Comparison of ENCODE assay signal across 25 mouse cellular contexts in the genomic region with DNA sequence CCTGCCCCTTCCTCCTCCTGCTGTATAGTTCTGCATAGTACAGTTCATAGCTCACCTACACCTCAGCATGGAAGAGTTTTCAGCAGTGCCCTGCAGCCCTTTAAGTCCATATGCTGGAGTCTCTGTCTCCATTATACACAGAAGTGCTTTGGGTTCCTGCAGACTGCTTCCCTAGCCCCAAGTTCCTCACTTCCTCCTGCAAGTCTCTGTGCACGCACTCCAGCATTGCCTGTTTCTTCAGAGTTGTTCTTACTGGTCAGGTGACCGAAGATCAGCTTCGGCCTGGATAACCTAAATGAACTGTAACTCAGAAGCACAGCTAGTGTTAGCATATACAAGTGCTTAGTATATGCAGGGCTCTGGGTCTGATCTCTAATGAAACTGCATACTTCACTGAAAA. TPM values are rescaled to one million over a fixed set of nuclear protein-coding genes. Genes with fewer than 3 reads are reported as not detected.
A peak's percentile ranks its signal among the peaks of the same experiment; 100 is the strongest.
DNase-seq lines count a peak whose midpoint lies in the region; ATAC-seq lines count a peak whose summit lies in the region.
"Had no signal": no experiment of that assay in that cellular context is flagged by ENCODE, and none has a peak within 500 bp of the region (broad histone marks: within the 10 kb centered on the region; RNA-seq: fewer than 3 reads in every experiment).

No protein-coding gene starts in this region.

- no peak overlapping the region for H3K4me2 ChIP-seq in intestine, embryonic 16.5 days (ENCODE audit: low read depth, low read length)
- no peak overlapping the region for H3K4me2 ChIP-seq in intestine, embryonic 15.5 days (replicated peaks)
- H3K4me2 ChIP-seq: heart, embryonic 12.5 days; hindbrain, embryonic 14.5 days; limb, embryonic 12.5 days; lung, embryonic 14.5 days had no signal

- H3K4me1 ChIP-seq in intestine, embryonic 16.5 days (ENCODE audit: control insufficient read depth, insufficient read depth, low read length) = no peaks in the 10 kb centered on the region
- no peaks in the 10 kb centered on the region for H3K4me1 ChIP-seq in intestine, embryonic 15.5 days (replicated peaks)
- H3K4me1 ChIP-seq: forebrain, embryonic 10.5 days; limb, embryonic 12.5 days had no signal

- H3K4me3 ChIP-seq in intestine, embryonic 16.5 days (ENCODE audit: low read length) = no peak overlapping the region
- no peak overlapping the region for H3K4me3 ChIP-seq in intestine, embryonic 15.5 days (replicated peaks)
- H3K4me3 ChIP-seq: forebrain, embryonic 10.5 days; heart, embryonic 12.5 days; limb, embryonic 12.5 days had no signal

- no peaks in the 10 kb centered on the region for H3K27me3 ChIP-seq in intestine, embryonic 16.5 days (replicated peaks; ENCODE audit: control insufficient read depth, insufficient read depth, low read length)
- H3K27me3 ChIP-seq in intestine, embryonic 15.5 days (replicated peaks) = no peaks in the 10 kb centered on the region
- H3K27me3 ChIP-seq: heart, embryonic 12.5 days; limb, embryonic 12.5 days had no signal

- WGBS in intestine, embryonic 16.5 days = 81% methylated on average over 3 of the region's 3 CpGs
- WGBS in intestine, embryonic 15.5 days = 81% methylated on average over 3 of the region's 3 CpGs

- peak; percentile 31; the same call in 1 of the 2 replicates for ATAC-seq in intestine, embryonic 16.5 days
- ATAC-seq in intestine, embryonic 15.5 days = no peak
- ATAC-seq in megakaryocyte progenitor cell, adult 5-6 weeks (replicated peaks; ENCODE audit: poor library complexity) = peak; percentile 93
- ATAC-seq: forebrain, postnatal 0 days; inflammation-experienced regulatory T-cells, adult 6 months; midbrain, embryonic 16.5 days had no signal

- peak; percentile 21 for DNase-seq in lung, postnatal 36 days
- no peak for DNase-seq in lung, postnatal 10 days
- DNase-seq in heart, postnatal 36 days = no peak
- no peak for DNase-seq in kidney, postnatal 14 days
- DNase-seq: adrenal gland, postnatal 36 days; cerebellum, adult 11-12 months; cerebellum, postnatal 10 days; forebrain, postnatal 0 days; gastrocnemius, postnatal 14 days; heart, postnatal 10 days; kidney, adult 9 months; kidney, postnatal 25 days; layer of hippocampus, postnatal 36 days; lung, embryonic 14.5 days; thymus, adult 18-20 months; thymus, postnatal 4 days had no signal

- intact Hi-C loops in heart, postnatal 36 days (cut with DNase I) = no loop called here

- H3K9me3 ChIP-seq in intestine, embryonic 16.5 days (ENCODE audit: control insufficient read depth, low read length) = no peaks in the 10 kb centered on the region
- no peaks in the 10 kb centered on the region for H3K9me3 ChIP-seq in intestine, embryonic 15.5 days
- H3K9me3 ChIP-seq: forebrain, embryonic 10.5 days; heart, embryonic 12.5 days; limb, embryonic 12.5 days had no signal

- no peak overlapping the region for H3K27ac ChIP-seq in intestine, embryonic 16.5 days (ENCODE audit: low read length)
- H3K27ac ChIP-seq in intestine, embryonic 15.5 days = no peak overlapping the region
- H3K27ac ChIP-seq: forebrain, embryonic 10.5 days; hindbrain, embryonic 14.5 days; limb, embryonic 12.5 days had no signal

- H3K9ac ChIP-seq in intestine, embryonic 16.5 days (ENCODE audit: low read depth, low read length) = no peak overlapping the region
- no peak overlapping the region for H3K9ac ChIP-seq in intestine, embryonic 15.5 days
- H3K9ac ChIP-seq: forebrain, postnatal 0 days; heart, embryonic 12.5 days; hindbrain, embryonic 14.5 days; limb, embryonic 12.5 days; lung, embryonic 14.5 days had no signal

- no peaks in the 10 kb centered on the region for H3K36me3 ChIP-seq in intestine, embryonic 16.5 days (ENCODE audit: control insufficient read depth, insufficient read depth, low read length)
- no peaks in the 10 kb centered on the region for H3K36me3 ChIP-seq in intestine, embryonic 15.5 days

RNA-seq across cellular contexts. Expression of a gene that starts 12.9 kb away (rescaled TPM):
- polyA plus RNA-seq in intestine, embryonic 16.5 days (2015; fragmentation: Nextera tagmentation; extraction: Ambion mirVana) = 42.6 and 44.4 TPM in 2 replicates
- polyA plus RNA-seq in intestine, embryonic 15.5 days (2015; fragmentation: Nextera tagmentation; extraction: Ambion mirVana) = 49.5 and 53.2 TPM in 2 replicates
- total RNA-seq in megakaryocyte progenitor cell, adult 5-6 weeks (2015) = 51.6 and 57.5 TPM in 2 replicates
- total RNA-seq in megakaryocyte progenitor cell, adult 5-6 weeks (2017) = 19.2 and 27.8 TPM in 2 replicates
- total RNA-seq in heart, postnatal 36 days (2021) = 10 to 100 TPM; 27.1 to 30.3 TPM
